Mouse (Mus musculus) olfactory bulb, adult 2 months (tissue): Measurements from ENCODE around the gene Igf2bp3.

Experiments used
- CTCF ChIP-seq: fragments of 200-500 bp; IDR thresholded peaks from 2 replicates; pipeline ENCODE4 v1.5.1; 2012; ENCODE audit warnings: low read depth, mild to moderate bottlenecking, low read length, moderate library complexity; ENCODE audit not compliant: insufficient read depth
- POLR2A ChIP-seq: fragments of 200-500 bp; IDR thresholded peaks from 2 replicates; pipeline ENCODE4 v1.6.1; 2012; ENCODE audit warnings: mild to moderate bottlenecking, low read depth, low read length, moderate library complexity; ENCODE audit not compliant: insufficient read depth

DNA sequence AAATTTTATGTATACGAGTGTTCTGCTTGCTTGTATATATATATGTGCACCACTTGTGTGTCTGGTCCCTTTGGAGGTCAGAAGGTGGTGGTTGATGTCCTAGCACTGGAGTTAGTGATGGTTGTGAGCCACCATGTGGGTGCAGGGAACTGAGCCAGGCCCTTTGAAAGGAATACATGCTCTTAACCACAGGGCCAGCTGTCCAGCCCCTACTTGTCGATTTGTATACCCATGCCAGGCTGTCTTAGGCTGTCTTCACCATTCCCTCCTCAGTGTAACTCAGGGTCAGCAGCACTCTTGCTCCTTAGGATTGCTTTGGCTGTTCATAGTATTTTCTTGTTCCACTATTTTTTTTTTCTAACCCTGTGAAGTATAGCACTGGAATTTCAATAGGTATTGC is 136.9 kb downstream of the Igf2bp3 start:
- TF ChIP-seq CTCF = no peak
- no peak for TF ChIP-seq POLR2A
